Mouse (Mus musculus) spleen, adult 12 weeks (tissue): ENCODE results near the gene Traip.
A peak's percentile ranks its signal among the peaks of the same experiment; 100 is the strongest.

Experiments used
- DNase-seq: peaks from one replicate; pipeline ENCODE4 v3.0.0; 2022; ENCODE audit warnings: low spot score

Traip gene

DNA sequence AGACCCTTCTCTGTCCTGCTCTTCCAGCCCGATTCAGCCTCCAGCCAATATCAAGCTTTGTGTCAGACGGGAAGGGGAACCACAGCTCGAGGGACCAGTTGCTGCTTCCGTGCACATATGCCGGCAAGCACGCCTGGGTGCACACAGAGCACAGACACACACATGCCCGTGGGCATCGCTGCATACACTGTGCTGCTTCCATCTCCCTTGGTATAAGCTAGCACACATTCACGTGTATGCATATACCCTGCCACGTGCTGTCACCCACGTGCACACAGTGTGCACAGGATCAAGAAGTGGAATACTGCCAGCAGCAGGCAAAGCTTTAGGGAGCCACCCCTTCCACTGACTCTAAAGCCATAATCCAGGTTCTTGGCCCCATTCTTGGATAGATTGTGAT lies 15.8 kb upstream of the Traip start:
- DNase-seq, result no peak

DNA sequence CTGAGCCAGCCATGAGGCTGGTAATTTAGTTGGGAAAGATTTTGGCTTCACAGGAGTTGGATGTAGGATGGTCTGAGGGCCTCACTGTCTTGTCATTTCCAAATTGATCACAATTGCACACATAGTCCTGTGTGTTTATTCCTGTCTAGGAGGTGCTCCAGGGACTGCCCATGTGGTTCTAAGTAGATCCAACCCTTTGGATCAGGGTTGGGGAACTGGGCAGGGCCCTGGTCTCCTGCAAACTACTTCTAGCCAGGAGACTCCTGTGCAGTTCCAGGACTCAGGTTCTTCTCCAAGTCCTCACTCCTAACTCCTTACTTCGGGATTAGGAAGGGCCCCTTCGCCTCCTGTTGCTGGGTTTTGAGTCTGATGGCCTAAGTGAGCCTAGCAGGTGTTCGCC lies 14.6 kb upstream of the Traip start, which contains the start of gene Camkv:
Gene Camkv (plus strand): TSS at position 301 of the 400 bp plus-strand sequence.
- no peak for DNase-seq

DNA sequence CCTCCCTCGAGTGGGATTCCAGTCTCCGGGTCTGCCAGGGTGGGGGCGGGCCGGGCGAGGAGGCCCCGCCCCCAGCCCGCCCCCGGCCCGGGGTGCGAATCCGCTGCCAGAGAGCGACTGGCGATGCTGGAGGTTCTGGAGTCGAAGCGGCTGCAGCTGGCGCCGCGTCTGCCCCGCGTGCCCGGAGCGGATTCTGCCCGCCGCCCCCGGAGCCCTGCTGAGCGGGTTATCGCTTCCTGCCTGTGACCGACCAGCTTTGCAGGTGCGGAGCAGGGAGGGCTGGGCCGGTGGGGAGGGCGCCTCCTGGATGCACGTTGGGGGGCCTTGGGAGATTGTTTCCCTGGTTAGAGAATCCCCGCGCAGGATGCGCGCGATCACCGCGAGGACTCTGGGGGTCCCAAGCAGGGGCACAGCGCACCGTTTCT lies 14.1 kb upstream of the Traip start:
- DNase-seq, result no peak

DNA sequence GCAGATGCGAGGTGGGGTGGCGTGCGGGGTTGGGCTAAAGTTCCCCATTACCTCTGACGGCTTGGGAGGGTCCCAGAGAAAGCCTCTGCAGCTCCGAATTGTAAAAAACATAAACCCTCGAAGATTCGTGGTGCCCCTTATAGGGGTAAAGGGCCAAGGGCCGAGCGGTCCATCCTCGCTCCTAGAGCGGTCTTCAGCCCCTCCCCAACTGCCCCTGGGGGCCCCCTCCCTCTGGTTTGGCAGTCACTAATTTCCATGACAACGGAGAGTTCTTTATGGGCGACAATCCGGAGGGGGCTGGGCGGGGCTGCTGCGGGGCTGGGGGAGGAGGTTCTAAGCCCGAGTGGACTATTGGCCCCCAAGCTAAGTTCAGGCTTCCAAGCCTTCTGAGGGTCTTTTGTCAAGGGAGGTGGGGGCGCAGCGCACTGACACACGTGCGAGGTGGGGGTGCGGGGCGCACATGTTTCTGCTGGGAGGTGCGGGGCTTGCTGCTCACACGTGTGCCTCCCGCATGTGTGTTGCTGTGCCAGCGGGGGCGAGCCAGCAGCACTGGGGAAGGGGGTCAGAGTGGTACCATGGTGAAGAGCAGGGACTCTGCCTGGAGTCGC lies 13.6 kb upstream of the Traip start:
- no peak for DNase-seq

DNA sequence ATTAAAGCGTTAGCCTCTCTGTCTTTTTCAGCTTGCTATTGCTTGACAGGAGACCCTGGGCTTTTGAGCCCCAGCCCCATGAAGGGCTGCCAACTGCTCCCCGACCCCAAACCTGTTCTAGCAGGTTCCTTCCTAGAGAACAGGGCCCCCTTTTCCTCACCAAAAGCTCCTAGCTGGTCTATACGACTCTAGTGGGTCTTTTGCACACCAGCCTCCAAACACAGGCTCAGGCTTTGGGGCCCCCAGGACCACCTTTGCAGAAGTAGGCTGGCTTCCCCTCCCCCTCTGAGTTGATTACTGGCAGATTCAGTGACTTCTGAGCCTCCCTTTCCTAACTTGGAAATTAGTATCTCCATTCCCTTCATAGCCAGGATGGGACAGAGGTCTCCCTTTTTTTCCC lies 13.1 kb upstream of the Traip start:
- no peak for DNase-seq

DNA sequence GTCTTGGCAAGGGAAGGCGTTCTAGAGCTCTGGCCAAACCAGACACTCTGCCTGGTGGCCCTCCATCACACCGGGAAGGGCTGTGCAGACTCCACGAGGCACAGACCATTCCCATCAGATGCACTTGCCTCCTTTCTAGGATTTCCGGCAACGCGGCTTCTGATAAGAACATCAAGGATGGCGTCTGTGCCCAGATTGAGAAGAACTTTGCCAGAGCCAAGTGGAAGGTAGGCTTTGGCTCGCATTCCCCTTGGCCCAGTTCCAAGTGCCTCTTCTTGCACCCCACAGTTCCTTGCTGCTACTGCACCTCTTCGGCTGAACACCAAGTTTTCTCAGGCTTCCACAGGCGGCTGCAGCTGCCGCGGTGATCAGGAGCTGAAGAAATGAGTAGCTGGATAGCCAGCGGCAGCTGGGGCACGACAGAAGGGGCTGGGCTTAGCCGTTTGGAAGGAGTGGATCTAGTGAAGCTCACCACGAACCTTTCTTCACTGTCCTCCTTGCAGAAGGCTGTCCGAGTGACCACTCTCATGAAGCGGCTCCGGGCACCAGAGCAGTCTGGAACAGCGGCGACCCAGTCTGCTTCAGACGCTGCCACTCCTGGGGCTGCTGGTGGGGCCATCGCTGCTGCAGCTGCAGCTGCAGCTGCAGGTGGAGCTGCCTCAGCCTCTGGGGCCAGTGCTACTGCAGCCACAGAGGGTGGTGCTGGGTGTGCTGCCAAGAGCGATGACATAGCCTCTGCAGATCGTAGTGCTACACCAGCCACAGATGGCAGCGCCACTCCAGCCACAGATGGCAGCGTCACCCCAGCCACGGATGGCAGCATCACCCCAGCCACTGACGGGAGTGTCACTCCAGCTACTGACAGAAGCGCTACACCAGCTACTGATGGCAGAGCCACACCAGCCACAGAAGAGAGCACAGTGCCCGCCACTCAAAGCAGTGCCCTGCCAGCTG lies 2.4 kb upstream of the Traip start:
- DNase-seq, result peak; percentile 33

DNA sequence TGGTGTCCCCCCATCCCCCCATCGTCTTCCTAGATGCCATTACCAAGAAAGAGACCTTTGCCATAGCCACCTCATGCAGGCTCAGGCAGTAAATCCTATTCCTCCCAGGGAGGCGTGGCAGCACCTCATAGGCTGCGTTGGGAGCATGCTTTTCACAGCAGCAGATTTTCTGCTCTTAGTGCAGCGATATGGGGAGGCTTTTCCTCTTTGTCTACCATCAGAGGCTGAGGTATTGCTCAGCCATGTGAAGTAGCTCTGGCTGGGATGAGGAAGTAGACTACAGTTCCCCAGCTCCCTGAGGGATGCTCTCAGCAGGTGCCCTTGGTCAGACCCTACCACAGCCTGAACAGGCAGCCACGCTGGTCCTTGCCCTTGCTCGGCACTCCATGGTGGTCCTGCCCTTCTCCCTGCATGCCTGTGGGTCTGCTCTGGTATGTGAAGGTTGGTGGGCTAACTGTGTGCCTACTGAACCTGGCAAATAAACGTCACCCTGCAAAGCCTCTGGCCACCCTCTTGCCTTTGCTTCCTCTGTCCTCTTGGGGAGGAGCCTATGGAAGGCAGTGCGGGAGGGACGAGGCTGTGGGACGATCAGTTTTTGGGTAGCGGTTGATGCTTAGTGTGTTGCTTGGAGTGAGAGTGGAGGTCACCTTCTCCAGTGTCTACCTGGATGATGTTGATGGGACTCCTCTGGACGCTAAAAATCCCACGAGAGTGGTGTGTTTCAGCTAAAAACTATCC lies 583 bp upstream of the Traip start:
- DNase-seq, result no peak

DNA sequence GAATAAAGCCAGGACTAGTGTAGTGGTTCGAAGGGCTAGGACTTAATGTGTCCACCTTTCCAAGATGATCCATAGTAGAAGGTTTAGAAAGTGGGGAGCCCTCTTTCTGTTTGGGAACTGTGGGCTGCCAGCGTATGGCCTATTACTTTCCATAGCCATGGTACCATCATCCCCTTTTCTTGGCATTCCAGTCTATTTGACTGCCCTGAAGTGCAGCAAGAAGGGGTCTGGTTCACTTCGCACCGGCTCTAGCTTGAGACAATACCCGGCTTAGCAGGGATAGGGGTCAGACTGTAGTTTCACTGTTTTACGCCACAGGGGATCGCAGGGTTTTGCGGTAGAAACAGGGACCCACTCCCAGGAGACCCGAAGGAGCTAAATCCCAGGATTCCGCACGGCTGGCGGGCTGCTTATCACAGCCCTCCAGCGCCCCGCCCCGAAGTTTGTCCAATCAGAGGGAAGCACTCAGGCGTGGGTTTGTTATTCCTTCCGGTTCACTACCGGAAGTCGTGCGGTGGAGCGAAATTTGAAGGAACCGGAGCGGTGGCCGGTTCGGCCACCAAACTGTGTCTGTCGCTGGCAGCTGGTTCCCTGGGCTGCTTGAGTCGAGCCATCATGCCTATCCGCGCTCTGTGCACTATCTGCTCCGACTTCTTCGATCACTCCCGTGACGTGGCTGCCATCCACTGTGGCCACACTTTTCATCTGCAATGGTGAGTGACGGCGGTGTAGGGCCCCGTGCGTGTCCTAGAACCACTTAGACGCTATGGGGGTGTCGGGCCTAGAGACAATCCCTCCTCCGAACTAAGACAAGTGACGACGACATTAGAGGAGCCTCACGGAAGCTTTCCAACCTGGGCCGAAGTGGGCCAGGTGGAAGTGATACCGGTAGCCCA lies 772 bp downstream of the Traip start:
- peak; percentile 81 for DNase-seq

DNA sequence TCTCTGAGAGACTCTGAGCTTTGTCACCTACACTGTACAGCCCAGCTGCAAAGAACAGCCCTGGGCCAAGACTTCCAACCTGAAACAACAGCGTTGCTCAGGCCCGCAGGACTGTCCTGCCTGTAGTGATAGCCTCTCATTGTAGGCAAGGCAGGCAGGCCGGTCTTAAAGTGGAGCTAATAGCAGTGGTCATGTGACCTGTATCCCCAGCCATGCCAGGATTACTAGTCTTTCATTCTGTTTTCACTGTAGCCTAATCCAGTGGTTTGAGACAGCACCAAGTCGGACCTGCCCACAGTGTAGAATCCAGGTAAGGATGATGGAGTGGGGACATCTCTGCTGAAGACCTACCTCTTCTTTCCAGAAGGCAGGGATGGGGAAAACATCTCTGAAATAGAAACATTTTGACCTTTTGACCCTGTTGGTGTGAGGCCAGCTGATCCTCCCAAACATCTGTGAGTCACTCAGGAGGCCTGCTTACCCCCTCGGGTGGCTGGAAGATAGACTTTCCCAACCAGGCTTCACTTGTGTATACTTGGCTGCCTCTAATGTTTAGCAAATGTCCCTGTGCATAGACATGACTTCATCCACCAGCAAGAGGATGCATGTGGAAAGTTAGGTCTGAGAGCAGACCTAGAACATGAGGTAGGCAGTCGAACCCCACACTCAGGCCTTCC lies 5.8 kb downstream of the Traip start:
- DNase-seq, result no peak

DNA sequence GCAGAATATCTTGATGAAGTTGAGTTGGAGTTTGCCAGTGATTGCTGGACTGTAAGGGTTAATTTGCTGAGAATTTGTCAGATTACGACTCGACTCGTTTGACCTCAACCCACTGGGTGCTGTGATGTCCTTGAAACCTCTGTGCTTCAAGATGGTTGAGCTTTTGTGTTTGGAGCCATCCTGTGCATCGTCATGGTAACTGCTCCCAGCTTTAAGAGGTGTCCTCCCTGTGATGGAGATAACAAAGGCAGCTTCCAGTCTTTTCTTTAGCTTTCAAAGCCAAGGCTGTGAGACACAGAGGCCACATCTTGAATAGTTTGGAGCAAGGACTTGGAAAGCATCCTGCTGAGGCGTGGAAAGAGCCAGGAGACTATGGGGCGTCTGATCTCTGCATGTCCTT lies 7.2 kb downstream of the Traip start:
- DNase-seq, result no peak

DNA sequence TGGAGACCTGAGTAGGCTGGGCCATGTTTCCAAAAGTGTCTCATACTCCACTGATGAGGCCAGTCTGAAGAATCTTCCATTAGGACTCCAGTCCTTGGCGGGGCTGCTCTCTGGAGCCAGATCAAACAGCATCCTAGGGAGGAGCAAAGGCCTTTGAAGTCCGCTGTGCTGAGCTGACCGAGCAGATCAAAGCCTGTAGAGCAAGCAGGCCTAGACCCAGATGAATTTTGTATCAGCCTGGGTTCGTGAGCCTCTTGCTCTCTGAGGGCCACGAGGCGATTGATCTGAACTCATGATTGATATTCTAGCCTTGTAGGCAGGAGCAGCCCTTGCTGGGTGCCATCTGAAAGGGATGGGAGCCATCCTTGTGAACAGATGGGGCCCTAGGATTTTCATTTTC lies 10.0 kb downstream of the Traip start:
- DNase-seq, result no peak

DNA sequence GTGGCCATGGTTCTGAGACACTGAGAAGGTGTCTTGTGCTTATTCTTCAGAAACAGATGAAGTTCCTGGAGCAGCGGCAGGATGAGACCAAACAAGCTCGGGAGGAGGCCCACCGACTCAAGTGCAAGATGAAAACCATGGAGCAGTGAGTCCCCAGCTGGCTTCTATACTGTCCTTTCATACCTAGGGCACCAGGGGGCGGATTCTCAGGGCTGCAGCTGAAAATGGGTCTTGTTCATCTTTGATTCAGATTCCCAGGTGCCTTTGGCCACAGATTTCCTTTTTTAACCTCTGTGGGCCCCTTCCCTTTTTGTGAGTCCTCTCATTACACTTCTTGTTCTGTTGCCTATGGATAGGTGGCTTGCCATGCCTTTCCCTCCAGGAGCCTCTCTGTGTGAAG lies 11.0 kb downstream of the Traip start:
- no peak for DNase-seq

DNA sequence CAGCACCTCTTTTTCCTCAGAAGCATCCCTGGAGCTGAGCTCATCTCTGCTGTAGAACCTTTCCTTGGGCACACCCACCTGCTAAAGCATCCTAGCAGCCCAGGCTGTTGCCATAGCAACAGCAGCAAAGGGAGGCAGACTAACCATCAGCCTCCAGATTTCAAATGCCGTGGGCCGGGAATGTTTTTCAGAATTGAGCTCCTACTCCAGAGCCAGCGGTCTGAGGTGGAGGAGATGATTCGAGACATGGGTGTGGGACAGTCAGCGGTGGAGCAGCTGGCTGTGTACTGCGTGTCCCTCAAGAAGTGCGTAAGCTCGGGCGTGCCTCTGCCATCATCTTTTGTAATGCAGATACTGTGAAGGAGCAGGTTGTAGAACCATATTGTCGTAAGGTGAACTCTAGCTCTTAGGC lies 11.4 kb downstream of the Traip start:
- DNase-seq, result no peak

DNA sequence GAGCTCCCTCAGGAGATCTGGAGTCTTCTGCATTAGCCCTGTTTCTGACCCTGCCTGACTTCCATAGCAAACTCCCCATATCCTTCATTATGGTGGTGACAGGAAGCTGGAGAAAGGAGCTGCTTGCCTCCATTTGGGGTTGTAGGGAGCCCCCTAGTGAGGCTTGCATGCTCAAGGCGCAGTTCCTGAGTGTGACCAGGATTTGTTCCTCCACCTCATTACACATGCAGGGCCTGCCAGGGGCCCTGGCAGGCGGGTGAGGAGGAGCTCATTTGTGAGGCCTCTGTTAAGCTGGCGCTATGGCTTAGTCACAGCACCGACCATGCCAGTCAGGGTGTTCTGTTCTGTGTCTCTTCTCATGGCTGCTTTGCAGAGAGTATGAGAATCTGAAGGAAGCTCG lies 11.9 kb downstream of the Traip start:
- DNase-seq, result no peak

DNA sequence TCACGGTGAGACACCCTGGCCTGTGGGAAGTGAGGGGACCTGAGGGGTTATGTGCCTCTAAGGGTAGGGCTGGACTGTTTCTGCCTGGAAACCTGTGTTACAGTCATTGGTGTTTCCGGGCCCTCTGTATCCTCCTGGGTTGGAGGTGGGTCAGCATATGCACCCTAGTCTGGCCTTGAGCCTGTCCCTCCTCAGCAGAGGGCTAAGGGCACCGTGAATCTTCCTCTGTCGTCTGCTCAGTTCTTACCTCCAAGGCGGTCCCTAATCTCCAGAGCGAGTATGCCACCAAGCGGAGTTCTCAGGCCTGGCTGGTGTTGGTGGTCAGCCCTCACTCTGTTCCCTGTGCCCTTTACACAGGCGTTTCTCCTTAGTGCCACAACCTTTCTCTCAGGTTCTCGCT lies 13.0 kb downstream of the Traip start:
- DNase-seq, result no peak

DNA sequence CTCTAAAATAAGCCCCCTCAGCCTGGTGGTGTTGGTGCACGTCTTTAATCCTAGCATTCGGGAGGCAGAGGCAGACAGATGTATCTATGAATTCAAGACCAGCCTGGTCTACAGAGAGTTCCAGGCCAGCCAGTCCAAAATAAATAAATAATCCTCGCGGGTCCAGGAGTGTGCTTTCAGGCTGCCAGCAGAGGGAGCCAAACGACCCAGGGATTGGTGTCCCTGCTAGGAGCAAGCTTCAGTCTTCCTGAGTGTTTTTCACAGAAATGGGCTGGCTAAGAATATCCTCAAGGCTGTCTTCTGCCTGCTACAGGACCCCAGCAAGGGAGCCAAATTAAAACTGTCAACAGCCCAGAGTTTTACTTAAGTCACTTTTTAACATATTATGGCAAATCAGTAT lies 13.8 kb downstream of the Traip start:
- DNase-seq, result peak; percentile 59

DNA sequence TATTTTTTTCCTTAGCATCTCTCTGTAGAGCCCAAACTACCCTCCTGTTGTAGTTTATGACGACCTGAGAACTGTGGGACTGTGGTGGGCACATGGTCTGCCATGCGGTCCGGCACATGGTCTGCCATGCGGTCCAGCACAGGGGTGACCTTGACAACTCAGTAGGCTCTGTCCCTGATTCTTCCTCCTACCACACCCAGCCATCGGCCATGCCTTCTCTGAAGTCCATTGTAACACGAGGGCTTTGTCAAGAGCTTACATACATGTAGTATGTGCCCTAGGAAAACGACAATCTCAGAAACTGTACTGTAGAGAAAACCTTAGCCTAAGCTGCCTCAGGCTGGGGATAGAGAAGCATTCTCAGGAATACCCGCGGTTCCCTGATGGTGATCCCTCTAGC lies 14.7 kb downstream of the Traip start:
- DNase-seq, result no peak

DNA sequence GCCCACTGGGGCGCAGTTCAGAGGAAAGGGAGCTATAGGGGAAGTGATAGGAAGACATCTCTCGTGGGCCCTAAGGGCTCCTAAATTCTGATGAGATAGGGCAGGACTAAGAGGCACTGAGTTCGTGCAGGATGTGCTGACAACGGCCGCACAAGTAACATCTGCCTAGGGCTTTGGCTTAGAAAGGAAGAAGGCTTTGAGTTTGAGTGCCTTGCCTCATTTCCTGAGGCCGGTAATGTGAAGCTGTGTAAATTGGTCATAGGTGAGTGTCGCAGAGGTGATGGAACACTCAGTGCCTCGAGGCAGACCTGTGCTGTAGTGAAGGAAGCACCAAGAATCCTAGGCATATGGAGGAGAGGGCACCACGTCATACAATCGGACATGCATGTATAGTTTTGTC lies 16.7 kb downstream of the Traip start:
- no peak for DNase-seq

DNA sequence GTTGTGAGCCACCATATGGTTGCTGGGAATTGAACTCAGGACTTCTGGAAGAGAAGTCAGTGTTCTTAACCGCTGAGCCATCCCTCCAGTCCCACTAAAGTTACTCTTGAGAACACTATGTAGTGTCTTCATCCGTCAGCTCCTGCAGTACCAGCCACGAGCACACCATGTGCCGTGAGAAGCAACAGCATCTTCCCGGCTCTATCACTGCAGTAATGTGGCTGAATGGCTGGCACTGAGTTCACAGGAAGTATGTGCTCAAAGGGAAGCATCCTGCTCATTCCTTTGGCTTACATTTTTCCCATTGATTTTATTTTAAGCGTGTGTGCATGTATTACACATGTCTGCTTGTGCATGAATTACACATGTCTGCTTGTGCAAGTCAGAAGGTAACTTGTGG lies 17.5 kb downstream of the Traip start:
- no peak for DNase-seq

DNA sequence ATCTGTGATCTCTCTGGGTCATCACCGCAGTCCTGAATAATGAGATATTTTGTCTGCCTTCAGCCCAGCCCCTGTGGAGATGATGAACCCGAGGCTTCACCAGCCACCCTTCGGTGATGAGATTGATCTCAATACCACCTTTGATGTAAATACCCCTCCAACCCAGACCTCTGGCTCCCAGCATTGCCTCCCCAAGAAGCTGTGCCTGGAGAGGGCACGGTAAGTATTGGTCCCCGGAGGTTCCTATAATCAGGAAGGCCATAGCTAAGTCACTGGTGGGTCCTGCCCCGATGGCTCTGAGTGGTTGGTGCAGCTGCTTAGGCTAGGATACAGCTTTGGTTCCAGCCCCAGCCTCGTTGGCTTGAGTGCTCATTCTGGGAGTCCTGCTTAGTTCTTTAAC lies 18.6 kb downstream of the Traip start:
- no peak for DNase-seq

DNA sequence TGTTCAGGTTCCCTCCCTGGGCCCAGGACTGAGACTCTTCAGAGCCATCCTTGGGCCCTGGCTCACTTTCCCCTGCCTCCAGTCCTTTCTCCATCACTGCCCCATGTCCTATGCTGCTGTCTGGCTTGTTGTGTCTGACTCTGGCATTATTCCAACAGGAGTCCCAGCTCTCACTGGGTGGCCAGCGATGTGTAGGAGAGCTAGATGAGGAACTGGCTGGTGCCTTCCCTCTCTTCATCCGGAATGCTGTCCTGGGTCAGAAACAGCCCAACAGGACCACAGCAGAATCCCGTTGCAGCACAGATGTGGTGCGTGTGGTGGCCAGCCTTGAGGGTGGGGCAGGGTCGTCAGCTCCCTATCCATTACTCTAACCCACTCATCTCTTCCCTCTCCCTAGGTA lies 20.4 kb downstream of the Traip start:
- no peak for DNase-seq
